Mouse (Mus musculus): ENCODE measurements around the gene Mkrn1. TPM values are rescaled to one million over a fixed set of nuclear protein-coding genes. Genes with fewer than 3 reads are reported as not detected.
"Not testable (repeated sequence)": the region's sequence is repeated elsewhere in the genome, so short reads cannot be mapped to it uniquely, and the experiment has no call there.

The Mkrn1 gene
- total RNA-seq, 4 experiments from 2014 or later, result 14.0 to 18.6 (median 15.6) TPM

- DNase-seq (ENCODE audit: low spot score in 2 of 2), result no peak
Observed at GRCm38 (mm10) chr6:39433174-39433573, 12.9 kb upstream of the Mkrn1 start.

- no peak for DNase-seq (ENCODE audit: low spot score in 2 of 2)
Observed at GRCm38 (mm10) chr6:39430722-39431121, 10.5 kb upstream of the Mkrn1 start.

- no peak for DNase-seq (ENCODE audit: low spot score in 2 of 2)
Observed at GRCm38 (mm10) chr6:39429007-39429788, 8.9 kb upstream of the Mkrn1 start.

- no peak for DNase-seq (ENCODE audit: low spot score in 2 of 2)
Observed at GRCm38 (mm10) chr6:39427276-39428003, 7.2 kb upstream of the Mkrn1 start.

GRCm38 (mm10) chr6:39426725-39427124, 6.5 kb upstream of the Mkrn1 start:
- DNase-seq (ENCODE audit: low spot score in 2 of 2), result no peak

- no peak for DNase-seq (ENCODE audit: low spot score in 2 of 2)
Observed at GRCm38 (mm10) chr6:39425181-39425580, 4.9 kb upstream of the Mkrn1 start.

- DNase-seq (ENCODE audit: low spot score in 2 of 2), result no peak
Observed at GRCm38 (mm10) chr6:39423686-39424085, 3.4 kb upstream of the Mkrn1 start.

- DNase-seq (ENCODE audit: low spot score in 2 of 2), result no peak
Observed at GRCm38 (mm10) chr6:39423130-39423551, 2.9 kb upstream of the Mkrn1 start.

GRCm38 (mm10) chr6:39420867-39421266, 605 bp upstream of the Mkrn1 start:
- no peak for DNase-seq (ENCODE audit: low spot score in 2 of 2)

- no peak for DNase-seq (ENCODE audit: low spot score in 2 of 2)
Observed at GRCm38 (mm10) chr6:39419386-39419850, 844 bp downstream of the Mkrn1 start.

GRCm38 (mm10) chr6:39416654-39417053, 3.6 kb downstream of the Mkrn1 start:
- not testable (repeated sequence) for DNase-seq (ENCODE audit: low spot score in 2 of 2)

- DNase-seq (ENCODE audit: low spot score in 2 of 2), result peak; percentile 9 to 37
Observed at GRCm38 (mm10) chr6:39415762-39416161, 4.5 kb downstream of the Mkrn1 start.

GRCm38 (mm10) chr6:39414106-39414505, 6.2 kb downstream of the Mkrn1 start:
- DNase-seq (ENCODE audit: low spot score in 2 of 2), result no peak

- DNase-seq (ENCODE audit: low spot score in 2 of 2), result no peak
Observed at GRCm38 (mm10) chr6:39406480-39406879, 13.8 kb downstream of the Mkrn1 start.

- DNase-seq (ENCODE audit: low spot score in 2 of 2), result peak in 1 of 2 experiments; percentile 39
Observed at GRCm38 (mm10) chr6:39403136-39403535, 17.1 kb downstream of the Mkrn1 start.

GRCm38 (mm10) chr6:39400343-39400742, 19.9 kb downstream of the Mkrn1 start:
- DNase-seq (ENCODE audit: low spot score in 2 of 2), result no peak

GRCm38 (mm10) chr6:39398342-39398741, 21.9 kb downstream of the Mkrn1 start:
- no peak for DNase-seq (ENCODE audit: low spot score in 2 of 2)

GRCm38 (mm10) chr6:39397046-39397445, 23.2 kb downstream of the Mkrn1 start:
- no peak for DNase-seq (ENCODE audit: low spot score in 2 of 2)

GRCm38 (mm10) chr6:39395916-39396315, 24.3 kb downstream of the Mkrn1 start:
- DNase-seq (ENCODE audit: low spot score in 2 of 2), result no peak

- no peak for DNase-seq (ENCODE audit: low spot score in 2 of 2)
Observed at GRCm38 (mm10) chr6:39395471-39395870, 24.8 kb downstream of the Mkrn1 start.

GRCm38 (mm10) chr6:39389988-39390387, 30.3 kb downstream of the Mkrn1 start:
- DNase-seq (ENCODE audit: low spot score in 2 of 2), result no peak

GRCm38 (mm10) chr6:39381125-39381880, 39.0 kb downstream of the Mkrn1 start, which contains the start of gene Rab19:
TSS of gene Rab19 (plus strand) at chr6:39381175.
- DNase-seq (ENCODE audit: low spot score in 2 of 2), result no peak
